Mouse (Mus musculus) B cell, adult 2 months (primary cell): ENCODE results near the gene Acot4.
"Not testable (repeated sequence)": the region's sequence is repeated elsewhere in the genome, so short reads cannot be mapped to it uniquely, and the experiment has no call there.

Source experiments
- DNase-seq, 2 experiments: peaks; one replicate each; pipeline ENCODE4 v3.0.0; 2022

Acot4 gene

GRCm38 (mm10) chr12:84032854-84033253 is 5.3 kb upstream of the Acot4 start:
- no peak for DNase-seq

DNA sequence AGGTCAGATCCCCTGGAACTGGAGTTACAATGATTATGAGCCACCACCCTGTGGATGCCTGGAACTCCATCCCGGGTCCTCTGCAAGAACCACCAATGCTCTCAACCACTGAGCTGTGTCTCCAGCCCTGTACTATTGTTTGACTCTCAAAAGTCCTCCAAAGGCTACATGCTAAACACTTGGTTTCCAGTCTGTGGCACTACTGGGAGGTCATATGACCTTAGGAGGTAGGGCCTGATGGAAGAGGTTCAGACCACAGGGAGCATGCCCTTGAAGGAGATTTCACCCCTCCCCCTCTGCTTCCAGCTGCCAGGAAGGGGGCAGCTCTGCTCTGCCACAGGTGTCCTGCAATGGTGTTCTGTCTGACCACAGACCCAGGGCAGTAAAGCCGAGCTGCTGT is 4.9 kb upstream of the Acot4 start:
- DNase-seq = not testable (repeated sequence)

DNA sequence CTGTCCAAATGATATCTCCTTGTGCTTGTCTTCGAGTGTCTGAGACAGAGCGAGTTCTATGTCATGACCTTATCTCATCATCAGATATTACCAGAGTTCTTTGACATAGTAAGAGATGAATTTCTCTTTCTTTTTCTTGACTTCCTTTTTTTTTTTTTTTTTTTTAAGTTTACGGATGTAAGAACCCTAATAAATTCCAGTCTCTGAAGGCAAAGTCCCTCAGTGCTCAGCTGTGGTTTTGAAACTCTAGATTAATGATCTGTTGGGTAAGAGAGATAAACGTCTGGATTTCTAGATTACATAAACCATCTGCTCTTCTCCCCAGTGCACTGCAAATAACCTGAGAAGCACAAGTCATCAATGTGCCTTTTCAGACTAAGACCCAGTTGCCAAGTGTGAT is 4.1 kb upstream of the Acot4 start:
- no peak for DNase-seq

GRCm38 (mm10) chr12:84038691-84039111 is 522 bp downstream of the Acot4 start, which contains the start of gene Gm49366:
Gene Gm49366 (plus strand): TSS chr12:84038935.
- peak in 1 of 2 experiments; percentile 11 for DNase-seq

DNA sequence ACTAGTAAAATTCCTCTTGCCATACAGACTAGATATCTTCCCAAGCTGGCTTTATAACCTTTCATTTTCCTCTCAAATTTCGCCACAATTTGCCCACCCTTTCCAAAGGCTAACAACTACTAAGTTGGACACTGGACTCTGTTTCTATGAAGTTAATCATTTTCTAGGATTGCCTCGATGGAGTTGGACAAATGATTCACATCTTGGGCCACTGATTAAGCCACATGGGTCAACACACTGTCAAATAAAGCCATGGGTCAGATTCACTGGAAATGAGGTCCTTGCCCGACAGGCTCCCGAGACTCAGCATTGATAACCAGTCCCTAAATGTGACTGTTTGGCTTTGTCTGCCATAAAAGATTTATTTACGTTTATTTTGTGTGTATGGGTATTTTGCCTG is 4.1 kb downstream of the Acot4 start:
- DNase-seq = no peak

DNA sequence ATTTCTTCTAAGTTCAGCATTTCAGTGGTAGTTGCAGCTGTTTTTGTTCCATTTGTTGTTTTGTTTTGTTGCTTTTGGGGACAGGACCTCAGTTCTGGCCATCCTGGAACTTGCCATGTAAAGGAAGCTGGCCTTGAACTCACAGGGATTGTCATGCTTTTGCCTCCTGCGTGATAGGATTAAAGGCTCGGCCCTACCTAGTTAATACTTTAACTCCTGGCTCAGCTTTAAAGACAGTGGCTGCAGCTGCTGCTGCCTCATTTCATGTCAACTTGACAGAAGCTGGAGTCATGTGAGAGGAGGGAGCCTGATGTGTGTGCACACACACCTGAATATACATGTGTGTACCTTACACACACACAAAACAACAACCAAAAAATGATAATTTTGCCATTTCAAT is 5.9 kb downstream of the Acot4 start:
- DNase-seq = no peak

DNA sequence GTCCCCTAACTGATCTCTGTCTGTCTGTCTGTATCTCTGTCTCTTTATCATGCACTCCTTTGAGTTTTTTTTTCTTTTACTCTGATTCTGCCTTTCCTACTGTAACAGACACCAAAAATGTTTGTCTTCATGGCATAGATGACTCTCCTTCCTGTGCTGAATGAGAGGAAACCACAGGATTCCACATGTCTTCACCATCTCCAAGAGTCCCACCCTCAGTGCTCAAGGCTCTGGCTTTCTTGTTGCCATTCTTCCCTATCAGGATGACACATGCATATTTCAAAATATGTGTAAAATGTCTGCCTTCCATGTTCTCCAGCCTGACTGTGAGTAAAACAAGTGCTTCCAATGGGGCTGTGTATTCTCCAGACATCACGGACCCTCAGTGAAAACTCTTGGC is 8.7 kb downstream of the Acot4 start:
- no peak for DNase-seq

- not testable (repeated sequence) for DNase-seq
Measured at GRCm38 (mm10) chr12:84050744-84051143, 12.6 kb downstream of the Acot4 start.

DNA sequence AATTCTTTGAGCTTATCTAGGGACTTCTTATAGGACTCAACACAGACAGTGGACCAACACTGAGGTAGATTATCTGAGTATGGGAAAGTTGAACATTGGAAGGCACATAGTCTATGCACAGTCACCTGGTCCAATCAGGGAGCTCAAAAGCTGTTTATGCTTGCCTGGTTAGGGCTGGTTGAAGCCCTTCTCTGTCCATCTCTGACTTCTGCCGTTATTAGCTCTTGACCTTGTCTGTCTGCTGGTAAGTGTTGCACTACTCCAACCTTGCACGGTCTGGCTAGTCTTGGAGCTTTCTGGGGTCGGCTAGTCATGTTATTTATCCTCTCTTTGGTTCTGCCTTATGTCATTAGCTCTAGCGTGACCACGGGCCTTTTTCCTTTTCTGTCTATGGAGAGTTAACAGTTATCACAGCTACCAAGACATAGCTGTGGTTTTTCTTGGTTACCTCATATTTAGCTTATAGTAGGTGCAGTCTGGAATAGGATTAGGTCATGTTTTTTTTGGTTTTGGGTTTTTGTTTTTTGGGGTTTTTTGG is 13.8 kb downstream of the Acot4 start, which contains the start of gene Acot3:
Acot3 (plus strand) TSS at position 208 of the 538 bp plus-strand sequence.
- DNase-seq = no peak

- DNase-seq = no peak
Measured at GRCm38 (mm10) chr12:84052609-84053008, 14.4 kb downstream of the Acot4 start.

DNA sequence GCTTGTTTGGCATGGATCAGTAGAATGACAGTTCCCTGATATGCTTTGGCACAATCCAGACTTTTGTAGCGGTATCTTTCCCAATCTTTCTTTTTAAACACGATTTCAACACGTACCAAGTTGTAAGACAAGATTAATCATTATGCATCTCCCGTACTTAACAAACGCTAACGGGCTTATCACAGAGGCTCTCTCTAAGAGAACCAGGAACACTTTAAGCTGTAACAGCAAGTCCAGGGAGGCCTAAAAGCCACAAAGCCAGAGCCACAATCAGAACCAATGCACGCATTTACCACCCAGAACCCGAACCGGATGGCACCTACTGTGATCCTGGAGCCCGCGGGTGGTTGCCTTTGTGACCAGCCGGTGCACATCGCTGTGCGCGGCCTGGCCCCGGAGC is 15.0 kb downstream of the Acot4 start:
- DNase-seq = no peak

GRCm38 (mm10) chr12:84053679-84054391 is 15.7 kb downstream of the Acot4 start:
- DNase-seq = no peak

DNA sequence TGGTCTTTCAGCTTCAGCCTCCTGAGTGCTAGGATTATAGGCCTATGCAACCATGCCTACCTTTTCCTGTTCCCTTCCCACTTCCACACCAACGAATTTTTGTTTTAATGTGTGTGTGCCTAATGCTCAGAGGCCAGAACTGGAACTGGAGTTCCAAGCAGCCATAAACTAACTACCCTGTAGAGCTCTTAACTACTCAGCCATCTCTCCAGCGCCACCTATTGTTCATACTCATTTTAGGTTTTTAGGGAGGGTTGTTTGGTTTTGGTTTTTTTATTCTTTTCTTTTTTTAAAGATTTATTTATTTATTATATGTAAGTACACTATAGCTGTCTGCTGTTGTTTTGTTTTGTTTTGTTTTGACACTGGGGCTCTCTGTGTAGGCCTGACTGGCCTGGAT is 22.8 kb downstream of the Acot4 start:
- peak; percentile 24 to 38 for DNase-seq

DNA sequence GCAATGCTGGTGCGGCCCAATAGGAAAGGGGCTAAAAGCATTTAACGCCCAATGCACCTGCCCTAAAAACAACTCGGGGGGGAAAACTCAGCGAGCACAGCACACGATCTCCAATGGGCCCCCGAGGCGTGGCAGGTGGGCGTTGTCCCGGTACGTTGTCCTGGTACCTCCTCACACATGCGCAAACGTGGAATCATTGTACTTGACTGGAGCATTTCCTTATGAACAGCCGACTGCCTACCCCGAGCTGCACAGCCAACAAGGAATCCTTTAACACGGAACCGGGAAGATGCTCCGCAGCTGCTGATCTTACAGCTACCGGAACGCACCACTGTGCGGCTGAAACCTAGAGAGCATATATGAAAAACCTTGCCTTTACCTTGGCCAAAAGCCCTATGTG is 24.2 kb downstream of the Acot4 start:
- DNase-seq = no peak

DNA sequence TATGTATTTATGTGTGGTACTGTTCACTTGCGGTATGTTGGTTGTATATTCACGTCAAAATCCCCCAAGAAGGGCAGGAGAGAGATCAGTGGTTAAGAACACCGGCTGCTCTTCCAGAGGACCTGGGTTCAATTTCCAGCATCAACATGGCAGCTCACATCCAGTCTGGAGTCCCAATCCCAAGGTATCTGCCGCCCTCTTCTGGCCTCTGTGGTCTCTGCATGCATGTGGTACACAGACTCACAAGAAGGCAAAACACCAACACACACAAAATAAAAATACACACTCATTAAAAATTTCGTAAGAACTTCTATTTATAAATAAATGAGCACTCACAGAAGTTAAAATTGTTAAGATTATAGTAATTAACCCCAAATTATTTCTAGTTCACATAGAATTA is 25.0 kb downstream of the Acot4 start:
- peak in 1 of 2 experiments; percentile 10 for DNase-seq

DNA sequence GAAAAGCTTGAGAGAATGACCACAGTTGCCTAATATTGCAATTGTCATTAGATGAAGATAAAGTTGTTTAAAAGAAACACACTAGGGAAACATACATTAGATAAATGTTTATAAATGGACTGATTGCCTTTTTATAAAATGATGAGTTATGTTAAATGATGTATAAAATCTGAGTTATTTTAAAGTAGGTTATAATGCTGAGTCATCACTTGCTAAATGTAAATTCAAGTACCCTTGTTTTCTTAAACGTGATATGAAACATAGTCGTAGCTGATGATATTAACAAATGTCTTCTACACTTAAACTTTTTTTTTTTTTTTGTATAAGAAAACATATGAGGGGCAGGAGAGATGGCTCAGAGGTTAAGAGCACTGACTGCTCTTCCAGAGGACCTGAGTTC is 25.7 kb downstream of the Acot4 start:
- no peak for DNase-seq

DNA sequence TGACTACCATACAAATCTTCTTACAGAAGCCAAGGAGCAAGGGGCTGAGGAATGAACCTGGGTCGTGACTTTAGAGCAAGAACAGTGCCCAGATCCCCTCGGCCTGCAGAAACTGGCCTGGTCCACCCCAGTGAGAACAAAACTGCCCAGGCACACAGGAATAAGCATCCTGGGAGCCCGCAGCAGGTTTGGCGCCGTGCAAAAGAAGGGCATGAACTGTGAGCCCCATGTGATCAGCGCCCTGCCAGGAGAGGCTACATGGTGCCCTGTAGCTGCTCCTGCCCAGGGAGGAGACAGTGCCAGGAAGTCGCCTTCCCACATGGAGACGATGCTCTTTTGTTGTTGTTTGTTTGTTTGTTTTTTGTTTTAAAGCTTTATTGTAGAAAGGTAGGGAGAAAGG is 26.4 kb downstream of the Acot4 start:
- no peak for DNase-seq

DNA sequence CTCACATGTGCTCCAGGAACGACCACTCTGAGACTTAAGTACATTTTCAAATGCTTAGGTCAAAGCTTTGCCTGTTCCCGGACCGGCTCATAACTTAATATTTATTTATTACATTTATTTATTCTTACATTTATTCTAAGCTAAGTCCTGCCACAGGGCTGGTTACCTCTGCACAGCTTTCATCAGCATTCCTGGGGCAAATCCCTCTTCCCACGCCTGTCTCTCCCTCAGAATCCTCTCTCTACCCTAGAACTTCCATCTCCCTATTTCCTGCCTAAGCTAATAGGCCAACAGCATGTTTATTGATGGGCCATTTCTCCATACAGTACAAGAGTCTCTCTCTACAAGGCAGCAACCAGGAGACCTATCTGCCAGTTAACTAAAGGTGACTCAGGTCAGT is 29.6 kb downstream of the Acot4 start:
- no peak for DNase-seq

GRCm38 (mm10) chr12:84068296-84068695 is 30.1 kb downstream of the Acot4 start:
- DNase-seq = no peak

DNA sequence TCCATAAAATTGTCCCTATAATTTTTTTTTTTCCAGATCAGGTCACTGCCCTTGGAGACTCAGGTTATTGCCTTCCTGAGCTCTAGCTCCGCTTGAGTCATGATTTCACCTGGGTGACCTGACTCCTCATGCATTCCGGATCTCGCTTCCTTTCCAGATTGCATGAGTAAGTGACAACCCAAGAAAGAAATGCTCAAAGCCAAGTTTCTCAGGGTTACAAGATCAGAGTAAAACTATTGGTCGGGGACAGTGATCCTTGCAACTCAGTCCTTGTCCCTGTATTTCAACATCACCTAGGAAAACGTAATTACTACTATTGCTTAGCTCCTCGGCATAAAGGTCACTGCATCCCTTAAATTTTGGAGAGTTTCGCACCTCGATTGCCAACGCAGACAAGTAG is 30.8 kb downstream of the Acot4 start, which contains the start of gene Acot5:
Acot5 (plus strand) TSS at position 340 of the 400 bp plus-strand sequence.
- no peak for DNase-seq

DNA sequence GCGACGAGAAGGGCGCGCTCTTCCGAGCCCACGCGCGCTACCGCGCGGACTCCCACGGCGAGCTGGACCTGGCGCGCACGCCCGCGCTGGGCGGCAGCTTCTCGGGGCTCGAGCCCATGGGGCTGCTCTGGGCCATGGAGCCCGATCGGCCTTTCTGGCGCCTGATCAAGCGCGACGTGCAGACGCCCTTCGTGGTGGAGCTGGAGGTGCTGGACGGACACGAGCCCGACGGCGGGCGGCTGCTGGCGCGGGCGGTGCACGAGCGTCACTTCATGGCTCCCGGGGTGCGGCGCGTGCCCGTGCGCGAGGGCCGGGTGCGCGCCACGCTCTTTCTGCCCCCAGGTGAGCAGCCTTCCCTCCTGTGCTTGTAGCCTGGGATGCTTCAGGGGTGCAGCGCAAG is 31.4 kb downstream of the Acot4 start:
- DNase-seq = peak; percentile 32

- DNase-seq = no peak
Measured at GRCm38 (mm10) chr12:84071696-84072095, 33.5 kb downstream of the Acot4 start.

- no peak for DNase-seq
Measured at GRCm38 (mm10) chr12:84077371-84077990, 39.3 kb downstream of the Acot4 start.

GRCm38 (mm10) chr12:84083842-84084241 is 45.7 kb downstream of the Acot4 start:
- no peak for DNase-seq
